Mouse (Mus musculus): ENCODE measurements at regions not wholly inside any gene's neighbourhood (a gene's known extent, or its start where the extent isn't known, plus 50 kb on each side); places are given as distances from the start of the nearest gene placed in this dataset.

DNA sequence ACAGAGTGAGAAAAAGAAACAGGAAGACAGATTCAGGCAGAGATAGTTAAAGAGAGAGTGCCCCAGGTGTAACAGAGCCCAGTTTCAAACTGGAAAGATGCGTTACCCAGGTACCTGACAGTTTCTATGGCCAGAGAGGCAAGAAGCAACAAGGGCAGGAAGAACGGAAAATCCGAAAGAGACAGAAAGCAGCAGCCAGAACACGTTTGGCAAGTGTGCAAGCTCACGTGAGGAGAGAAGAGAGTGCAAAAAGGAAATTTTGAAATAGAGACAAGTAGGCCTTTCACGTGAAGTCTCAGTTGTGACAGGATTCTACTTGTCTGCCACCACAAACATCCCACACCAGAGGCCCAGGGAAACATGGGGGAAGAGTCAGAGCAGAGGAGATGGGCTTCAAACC is 259.8 kb downstream of the Gm11361 start:
- TF ChIP-seq TAL1 (IDR thresholded peaks at IDR 0.05; ENCODE audit: low read length) (no peak), GATA1 (IDR thresholded peaks at IDR 0.05; ENCODE audit: low read length) (no peak)

Data from erythroblast, embryonic 14.5 days (primary cell).